ENCODE assay signal across 8 mouse cellular contexts in the genomic region with DNA sequence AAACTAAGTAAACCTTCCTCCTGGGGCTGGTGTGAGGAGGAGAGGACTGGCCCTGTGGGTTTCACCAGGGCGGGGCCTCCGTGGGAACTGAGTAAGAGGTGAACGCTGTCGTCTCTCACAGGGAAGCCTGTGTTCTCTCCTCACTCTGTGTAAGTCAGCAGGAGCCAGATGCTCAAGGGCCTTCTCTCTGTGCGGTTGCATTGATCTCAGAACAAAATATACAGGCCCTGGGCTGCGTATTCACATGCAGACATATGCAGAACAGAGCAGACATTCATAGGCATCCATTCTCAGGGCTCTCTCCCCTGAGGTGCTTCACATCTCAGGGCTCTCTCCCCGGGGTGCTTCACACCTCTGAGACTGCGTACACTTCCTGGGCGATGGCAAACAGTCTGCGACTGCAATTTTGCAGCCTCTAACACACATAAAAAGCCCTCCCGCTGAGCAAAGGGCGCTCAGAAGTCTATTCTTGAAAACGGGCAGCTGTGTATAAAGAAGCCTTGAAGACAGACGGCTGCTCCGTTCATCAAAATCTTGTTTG.
DNase-seq lines count a peak whose midpoint lies in the region; ATAC-seq and TF ChIP-seq lines count a peak whose summit lies in the region.

No protein-coding gene starts in this region.

- no peak overlapping the region for H3K9ac ChIP-seq in forebrain, postnatal 0 days
- H3K9ac ChIP-seq in midbrain, embryonic 14.5 days (replicated peaks; ENCODE audit: low read length) = 0 out of 2 replicates have a peak overlapping the region, but pooled peaks have one; percentile 29
- H3K9ac ChIP-seq in liver, embryonic 12.5 days = no peak overlapping the region
- no peak overlapping the region for H3K9ac ChIP-seq in kidney, embryonic 14.5 days (ENCODE audit: low read depth, low read length)

- ATAC-seq in forebrain, postnatal 0 days = peak; percentile 65
- ATAC-seq in midbrain, embryonic 14.5 days (ENCODE audit: low FRiP score, low TSS enrichment) = peak; percentile 68
- ATAC-seq in liver, embryonic 12.5 days = no peak
- ATAC-seq in kidney, embryonic 14.5 days (ENCODE audit: low FRiP score, low TSS enrichment) = no peak; the same call in 1 of the 2 replicates

- no peak overlapping the region for H3K4me3 ChIP-seq in forebrain, postnatal 0 days (ENCODE audit: low read depth, low read length)
- no peak overlapping the region for H3K4me3 ChIP-seq in midbrain, embryonic 14.5 days (replicated peaks; ENCODE audit: low read depth, low read length)
- H3K4me3 ChIP-seq in liver, embryonic 12.5 days = no peak overlapping the region
- H3K4me3 ChIP-seq in kidney, embryonic 14.5 days (ENCODE audit: low read length) = no peak overlapping the region

- TF ChIP-seq CTCF in forebrain, postnatal 0 days (IDR thresholded peaks at IDR 0.05; ENCODE audit: low read depth) = no peak

- H3K9me3 ChIP-seq in forebrain, postnatal 0 days (ENCODE audit: low read length) = no peaks in the 10 kb centered on the region
- H3K9me3 ChIP-seq in midbrain, embryonic 14.5 days (ENCODE audit: control insufficient read depth, low read length) = no peaks in the 10 kb centered on the region
- H3K9me3 ChIP-seq in liver, embryonic 12.5 days (replicated peaks) = no peaks in the 10 kb centered on the region
- peaks cover 7% of the 10 kb centered on the region; the same call in 1 of the 2 replicates for H3K9me3 ChIP-seq in kidney, embryonic 14.5 days (ENCODE audit: control insufficient read depth, low read length)

- H3K27me3 ChIP-seq in forebrain, postnatal 0 days (ENCODE audit: insufficient read depth, low read length) = no peaks in the 10 kb centered on the region
- H3K27me3 ChIP-seq in midbrain, embryonic 14.5 days (ENCODE audit: control insufficient read depth, insufficient read depth, low read length) = no peaks in the 10 kb centered on the region
- H3K27me3 ChIP-seq in liver, embryonic 12.5 days (replicated peaks) = no peaks in the 10 kb centered on the region
- no peaks in the 10 kb centered on the region for H3K27me3 ChIP-seq in kidney, embryonic 14.5 days (ENCODE audit: control insufficient read depth, insufficient read depth, low read length)

- peak; percentile 12 for DNase-seq in urinary bladder, postnatal 14 days (ENCODE audit: low spot score)
- no peak for DNase-seq in urinary bladder, adult 2 months (ENCODE audit: low spot score)
- DNase-seq in forebrain, postnatal 0 days = peak; percentile 68
- DNase-seq in midbrain, embryonic 14.5 days = peak; percentile 67
- no peak for DNase-seq in cerebellum, adult 8-10 months
- DNase-seq in adrenal gland, postnatal 14 days = no peak

- no peaks in the 10 kb centered on the region; the same call in 1 of the 2 replicates for H3K36me3 ChIP-seq in forebrain, postnatal 0 days (ENCODE audit: insufficient read depth)
- no peaks in the 10 kb centered on the region for H3K36me3 ChIP-seq in midbrain, embryonic 14.5 days (ENCODE audit: control insufficient read depth, insufficient read depth, low read length)
- no peaks in the 10 kb centered on the region for H3K36me3 ChIP-seq in liver, embryonic 12.5 days
- H3K36me3 ChIP-seq in kidney, embryonic 14.5 days (ENCODE audit: control insufficient read depth, insufficient read depth, low read length) = no peaks in the 10 kb centered on the region

- peak overlapping the region; percentile 62 for H3K27ac ChIP-seq in forebrain, postnatal 0 days (ENCODE audit: low read depth, low read length)
- peak overlapping the region; percentile 26; the same call in 1 of the 2 replicates for H3K27ac ChIP-seq in midbrain, embryonic 14.5 days (replicated peaks; ENCODE audit: low read depth, low read length)
- H3K27ac ChIP-seq in liver, embryonic 12.5 days = no peak overlapping the region
- no peak overlapping the region for H3K27ac ChIP-seq in kidney, embryonic 14.5 days (ENCODE audit: low read depth, low read length)

- H3K4me1 ChIP-seq in forebrain, postnatal 0 days (ENCODE audit: insufficient read depth) = peaks cover 16% of the 10 kb centered on the region
- peaks cover 12% of the 10 kb centered on the region for H3K4me1 ChIP-seq in midbrain, embryonic 14.5 days (ENCODE audit: control insufficient read depth, insufficient read depth, low read length)
- no peaks in the 10 kb centered on the region for H3K4me1 ChIP-seq in liver, embryonic 12.5 days
- H3K4me1 ChIP-seq in kidney, embryonic 14.5 days (ENCODE audit: control insufficient read depth, insufficient read depth, low read length) = 0 out of 2 replicates have a peak, but pooled peaks cover 3% of the 10 kb centered on the region

- H3K4me2 ChIP-seq in forebrain, postnatal 0 days (ENCODE audit: low read depth) = peak overlapping the region; percentile 6
- H3K4me2 ChIP-seq in midbrain, embryonic 14.5 days (ENCODE audit: low read length) = peak overlapping the region; percentile 29
- no peak overlapping the region for H3K4me2 ChIP-seq in liver, embryonic 12.5 days
- no peak overlapping the region; the same call in 1 of the 2 replicates for H3K4me2 ChIP-seq in kidney, embryonic 14.5 days (replicated peaks; ENCODE audit: low read depth, low read length)

- WGBS in forebrain, postnatal 0 days = 7% methylated on average over 15 of the region's 15 CpGs
- 8% methylated on average over 15 of the region's 15 CpGs for WGBS in midbrain, embryonic 14.5 days
- WGBS in liver, embryonic 12.5 days (ENCODE audit: insufficient replicate concordance) = 37% methylated on average over 15 of the region's 15 CpGs
- 15% methylated on average over 15 of the region's 15 CpGs for WGBS in kidney, embryonic 14.5 days

Comparison
In these comparisons a context has a peak if more than half of its experiments do, and no peak if none do; other contexts are left out.
1. DNase-seq: peak in urinary bladder, postnatal 14 days (single experiment), forebrain, postnatal 0 days (single experiment) and midbrain, embryonic 14.5 days (single experiment); none in urinary bladder, adult 2 months (single experiment), cerebellum, adult 8-10 months (single experiment) and adrenal gland, postnatal 14 days (single experiment).
2. ATAC-seq: peak in forebrain, postnatal 0 days (single experiment) and midbrain, embryonic 14.5 days (single experiment); none in liver, embryonic 12.5 days (single experiment) and kidney, embryonic 14.5 days (single experiment).
3. H3K27ac ChIP-seq: peak in forebrain, postnatal 0 days (single experiment) and midbrain, embryonic 14.5 days (single experiment); none in liver, embryonic 12.5 days (single experiment) and kidney, embryonic 14.5 days (single experiment).
4. H3K4me2 ChIP-seq: peak in forebrain, postnatal 0 days (single experiment) and midbrain, embryonic 14.5 days (single experiment); none in liver, embryonic 12.5 days (single experiment) and kidney, embryonic 14.5 days (single experiment).